Mouse (Mus musculus) thymus, postnatal 10 days (tissue): ENCODE data around the gene Olfr690.
"Not testable (repeated sequence)": the region's sequence is repeated elsewhere in the genome, so short reads cannot be mapped to it uniquely, and the experiment has no call there.

Source experiments
- DNase-seq, 2 experiments: peaks; one replicate each; pipeline ENCODE4 v3.0.0; 2021; ENCODE audit warnings: low spot score in 2 of 2

Gene Olfr690

DNA sequence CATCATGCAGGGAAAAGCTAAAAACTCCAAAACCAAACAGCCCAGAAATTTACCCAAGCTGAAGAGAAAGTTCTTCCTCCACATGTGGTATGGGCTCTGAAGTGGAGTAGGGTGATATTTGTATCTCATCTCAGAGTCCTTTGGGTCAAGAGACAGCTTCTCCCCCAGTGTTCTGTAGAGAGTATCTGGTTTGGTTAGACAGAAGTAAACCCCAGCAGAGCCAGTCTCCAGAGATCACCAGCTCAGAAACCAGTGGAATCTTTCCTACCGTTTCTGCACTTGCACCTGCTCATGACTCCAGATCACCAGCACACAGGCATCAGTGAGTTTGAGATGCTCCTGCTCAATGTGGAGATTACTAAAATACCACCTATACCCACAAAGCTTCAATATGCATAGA, at the start of gene Olfr690:
Gene Olfr690, minus strand, starts transcription at position 101 of the 400 bp plus-strand sequence.
- DNase-seq: no peak

DNA sequence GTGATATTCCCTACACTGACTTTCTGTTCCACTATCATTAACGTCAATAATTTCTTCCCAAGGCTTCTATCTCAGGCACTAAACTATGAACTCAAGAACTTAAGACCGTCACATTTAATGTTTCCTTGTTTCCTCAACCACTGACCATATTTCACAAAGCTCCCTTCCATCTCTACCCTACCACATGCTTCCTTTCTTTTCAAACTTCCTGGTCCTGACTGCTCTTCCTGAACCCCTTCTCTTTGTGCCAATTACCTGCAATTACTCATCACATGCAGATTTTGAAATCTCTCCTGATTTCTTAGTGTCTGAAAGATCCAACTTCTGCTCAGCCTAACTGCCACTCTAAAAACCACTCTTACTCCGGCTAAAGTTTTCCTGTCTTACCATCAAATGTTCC, 46.4 kb upstream of the Olfr690 start:
- no peak for DNase-seq

DNA sequence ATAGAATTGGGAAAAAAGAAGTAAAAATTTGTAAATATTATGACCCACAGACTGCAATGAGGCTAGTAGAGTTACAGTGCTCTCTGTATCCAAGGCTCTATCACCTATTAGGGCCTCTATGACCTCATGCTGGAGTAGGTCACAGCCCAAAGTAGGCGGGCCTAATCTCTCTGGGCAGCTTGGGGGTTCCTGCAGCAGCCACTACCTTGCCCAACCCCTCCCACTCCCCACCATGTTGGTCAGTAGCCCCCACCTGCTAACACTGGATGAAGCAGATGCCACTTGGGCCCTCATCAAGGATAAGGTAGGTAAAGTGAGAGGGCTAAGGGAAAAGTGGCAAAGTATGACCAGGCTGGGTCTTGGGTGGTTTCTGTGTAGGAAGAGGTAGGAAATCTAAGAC, 41.0 kb upstream of the Olfr690 start, which contains the start of gene Gm5901:
Gene Gm5901, plus strand, starts transcription at position 173 of the 400 bp plus-strand sequence.
- DNase-seq: no peak

- no peak for DNase-seq
Measured at GRCm38 (mm10) chr7:105373976-105374375, 40.1 kb upstream of the Olfr690 start.

DNA sequence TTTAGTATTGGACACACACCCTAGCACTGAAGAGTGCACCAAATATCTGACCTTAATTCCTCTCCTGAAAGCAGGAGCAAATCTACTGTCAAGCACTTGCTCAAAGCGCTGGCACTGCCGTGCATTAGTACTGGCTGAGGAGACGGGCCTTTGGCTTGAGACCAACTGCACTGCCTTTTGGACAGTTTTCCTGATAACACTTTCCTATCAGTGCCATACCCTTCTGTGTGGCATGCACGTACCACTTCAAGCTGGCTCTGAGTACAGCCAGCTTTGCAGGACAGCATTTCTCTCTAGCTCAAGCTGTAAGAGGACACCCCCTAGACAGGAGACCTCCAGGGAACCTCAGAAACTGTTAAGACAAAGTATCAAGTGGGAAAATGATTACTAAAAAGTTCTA, 39.6 kb upstream of the Olfr690 start:
- no peak for DNase-seq

GRCm38 (mm10) chr7:105372912-105373311, 39.0 kb upstream of the Olfr690 start:
- DNase-seq: no peak

GRCm38 (mm10) chr7:105368521-105368920, 34.6 kb upstream of the Olfr690 start:
- no peak for DNase-seq

DNA sequence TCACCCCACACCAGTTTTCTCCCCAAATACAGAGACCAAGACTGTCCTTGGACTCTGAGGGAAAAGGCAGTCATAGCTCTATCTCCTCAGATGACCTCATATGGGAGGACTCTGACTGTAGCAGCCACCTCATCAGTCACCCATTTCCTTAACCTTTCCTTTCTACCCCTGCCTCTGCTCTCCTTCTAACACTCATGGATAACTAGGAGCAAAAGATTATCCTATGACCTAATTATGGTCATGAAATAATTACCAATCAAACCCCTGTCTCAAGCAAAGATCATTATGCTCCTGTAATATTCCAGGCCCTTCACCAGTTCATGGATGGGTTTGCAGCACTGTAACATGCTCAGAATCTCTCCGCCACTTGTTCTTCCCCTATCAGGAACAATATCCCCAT, 34.0 kb upstream of the Olfr690 start, which contains the start of gene Olfr692:
Gene Olfr692, plus strand, starts transcription at position 301 of the 400 bp plus-strand sequence.
- no peak for DNase-seq

- DNase-seq: no peak
Measured at GRCm38 (mm10) chr7:105367268-105367667, 33.4 kb upstream of the Olfr690 start.

DNA sequence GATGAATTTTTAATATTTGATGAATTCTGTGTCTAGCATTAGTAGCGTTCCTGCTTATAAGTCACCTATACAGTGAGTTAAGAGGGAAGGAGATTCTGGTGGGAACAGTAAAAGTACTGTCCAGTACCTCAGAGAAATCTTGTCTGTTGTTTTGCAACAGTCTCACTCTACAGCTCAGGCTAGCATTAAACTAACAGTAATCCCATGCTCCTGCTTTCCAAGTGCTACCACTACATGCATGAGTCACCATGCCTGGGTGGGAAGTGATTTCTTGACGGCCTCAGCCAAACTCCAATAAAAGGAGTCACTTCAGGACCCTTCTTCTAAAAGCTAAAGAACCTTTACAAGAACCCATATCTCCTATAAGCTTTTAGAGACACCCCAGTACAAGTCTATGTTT, 27.8 kb upstream of the Olfr690 start:
- no peak for DNase-seq

DNA sequence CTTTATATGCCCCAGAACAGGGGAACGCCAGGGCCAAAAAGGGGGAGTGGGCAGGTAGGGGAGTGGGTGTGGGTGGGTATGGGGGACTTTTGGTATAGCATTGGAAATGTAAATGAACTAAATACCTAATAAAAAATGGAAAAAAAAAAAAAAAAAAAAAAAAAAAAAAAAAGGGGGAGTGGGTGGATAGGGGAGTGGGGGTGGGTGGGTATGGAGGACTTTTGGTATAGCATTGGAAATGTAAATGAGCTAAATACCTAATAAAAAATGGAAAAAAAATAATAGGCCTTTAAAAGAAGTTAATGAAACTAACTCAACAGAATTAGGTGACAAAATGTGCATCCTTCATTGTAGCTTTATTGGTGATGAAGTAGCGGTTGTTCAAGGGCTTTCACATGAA, 22.6 kb upstream of the Olfr690 start:
- DNase-seq: not testable (repeated sequence)

- not testable (repeated sequence) for DNase-seq
Measured at GRCm38 (mm10) chr7:105356064-105356463, 22.2 kb upstream of the Olfr690 start.

GRCm38 (mm10) chr7:105342752-105343151, 8.8 kb upstream of the Olfr690 start:
- no peak for DNase-seq

GRCm38 (mm10) chr7:105342170-105342569, 8.3 kb upstream of the Olfr690 start, which contains the start of gene Olfr691:
Olfr691 (minus strand) TSS chr7:105342270.
- no peak for DNase-seq

- no peak for DNase-seq
Measured at GRCm38 (mm10) chr7:105325302-105325701, 8.6 kb downstream of the Olfr690 start.

GRCm38 (mm10) chr7:105310865-105311264, 23.0 kb downstream of the Olfr690 start, which contains the start of gene Olfr689:
Olfr689 (plus strand) TSS chr7:105311165.
- DNase-seq: no peak

DNA sequence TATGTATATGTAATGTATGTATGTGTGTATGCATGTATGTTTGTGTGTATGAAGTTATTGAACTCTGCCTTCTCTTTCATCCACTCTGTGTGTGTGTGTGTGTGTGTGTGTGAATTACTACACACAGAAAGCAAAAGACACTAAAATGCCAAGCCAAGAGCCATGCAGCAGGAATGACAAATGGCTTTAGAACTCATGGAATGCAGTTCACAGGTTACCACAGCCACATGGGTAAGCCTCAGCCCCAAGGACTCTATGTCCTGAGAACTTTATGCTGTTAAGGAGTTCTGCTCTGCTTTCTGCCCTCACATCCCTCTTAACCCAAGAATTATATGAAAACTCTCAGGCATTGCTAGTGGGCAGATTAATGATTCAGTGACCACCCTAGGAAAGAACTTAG, 43.9 kb downstream of the Olfr690 start:
- DNase-seq: no peak

DNA sequence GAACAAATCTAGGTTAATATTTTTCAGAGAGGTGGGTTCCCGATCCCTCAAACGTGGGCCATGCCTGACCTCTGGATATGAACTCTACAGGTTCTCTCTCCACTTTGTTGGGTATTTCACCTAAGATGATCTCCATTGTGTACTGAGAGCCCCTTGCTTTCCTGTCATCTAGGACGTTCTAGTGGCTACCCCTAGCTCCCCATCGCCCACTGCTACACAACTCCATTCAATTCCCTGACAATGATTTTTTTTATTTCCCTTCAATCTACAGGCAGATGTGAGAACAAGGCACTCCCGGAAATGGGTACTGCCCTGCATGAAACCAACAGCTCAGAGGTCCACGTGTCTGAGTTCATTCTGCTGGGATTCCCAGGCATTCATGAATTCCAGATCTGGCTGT, 46.1 kb downstream of the Olfr690 start, which contains the start of gene Olfr688:
Gene Olfr688, plus strand, starts transcription at position 301 of the 400 bp plus-strand sequence.
- DNase-seq: no peak
